Mouse (Mus musculus): ENCODE data around the gene Myo16. TPM values are rescaled to one million over a fixed set of nuclear protein-coding genes. Genes with fewer than 3 reads are reported as not detected.

Myo16 gene
- total RNA-seq, 2 experiments from 2014 or later: 31.3 to 39.1 TPM

DNA sequence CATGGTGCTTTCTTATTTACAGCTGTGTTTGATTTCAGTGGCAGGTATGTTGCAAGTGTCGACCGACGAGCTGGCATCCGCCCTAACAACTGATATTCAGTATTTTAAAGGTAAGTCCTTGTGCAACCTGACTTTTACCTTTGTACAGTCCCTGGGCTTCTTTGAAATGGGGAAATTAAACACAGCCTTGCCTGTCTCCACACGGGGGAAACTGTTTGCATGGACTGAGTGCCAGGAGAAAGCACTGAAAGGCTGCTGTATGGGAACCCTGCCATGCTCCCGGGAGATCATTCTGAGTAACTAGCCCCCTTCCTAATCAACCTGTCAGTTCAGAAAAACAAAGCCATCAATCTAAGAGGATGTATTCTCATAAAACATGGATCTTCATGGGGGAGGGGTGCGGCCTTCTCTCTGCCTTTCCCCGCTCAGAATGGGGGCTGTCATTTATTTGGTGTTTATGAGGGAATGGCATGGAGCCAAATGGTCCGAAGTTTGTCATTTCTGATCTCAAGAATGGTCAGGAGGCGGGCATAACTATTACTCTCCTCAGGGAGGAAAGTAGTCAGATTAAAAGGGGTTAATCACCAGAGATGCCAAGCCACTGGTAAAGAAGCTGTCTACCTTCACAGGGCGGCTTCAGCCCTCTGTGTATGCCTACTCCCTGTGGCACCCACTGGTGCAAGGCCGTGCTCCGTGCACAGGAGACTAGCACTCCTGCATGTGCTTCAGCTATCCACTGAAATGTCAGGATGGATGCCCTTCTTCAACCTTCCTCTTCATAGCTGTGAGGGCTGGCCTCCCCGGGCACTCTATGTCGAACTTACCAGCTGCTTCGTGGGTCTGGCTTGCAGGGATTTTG, 286.1 kb downstream of the Myo16 start:
- no peak for DNase-seq (ENCODE audit: low spot score in 2 of 2)

DNA sequence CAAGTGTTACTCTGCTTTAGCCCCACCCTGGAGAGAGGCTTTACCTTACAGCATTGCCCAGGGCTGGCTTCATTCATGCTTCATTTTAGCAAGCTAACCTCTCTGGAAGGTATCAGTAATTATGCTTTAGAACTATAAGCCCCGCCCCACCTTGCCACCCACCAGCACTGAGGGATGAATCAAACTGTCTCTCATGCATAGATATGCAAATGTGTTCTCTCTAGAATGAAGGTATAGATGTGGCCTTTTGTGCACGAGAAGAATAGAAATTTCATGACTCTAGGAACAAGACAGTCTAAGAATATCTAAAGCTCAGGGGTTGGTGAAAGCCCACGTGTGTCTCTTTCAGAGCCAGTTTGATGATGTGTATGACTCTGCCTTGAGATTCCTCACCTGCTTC, 288.9 kb downstream of the Myo16 start:
- intact Hi-C loops (cut with DNase I): loop anchor here (5.0 kb wide), 1 partner anchor 745 kb away; no protein-coding TSS in a partner anchor
- no peak for DNase-seq (ENCODE audit: low spot score in 2 of 2)

More for the DNA sequence above, 286.1 kb downstream of the Myo16 start:
- intact Hi-C loops (cut with DNase I): loop anchor here (2.0 to 5.0 kb wide), 2 partner anchors 735 to 747 kb away; no protein-coding TSS in a partner anchor

DNA sequence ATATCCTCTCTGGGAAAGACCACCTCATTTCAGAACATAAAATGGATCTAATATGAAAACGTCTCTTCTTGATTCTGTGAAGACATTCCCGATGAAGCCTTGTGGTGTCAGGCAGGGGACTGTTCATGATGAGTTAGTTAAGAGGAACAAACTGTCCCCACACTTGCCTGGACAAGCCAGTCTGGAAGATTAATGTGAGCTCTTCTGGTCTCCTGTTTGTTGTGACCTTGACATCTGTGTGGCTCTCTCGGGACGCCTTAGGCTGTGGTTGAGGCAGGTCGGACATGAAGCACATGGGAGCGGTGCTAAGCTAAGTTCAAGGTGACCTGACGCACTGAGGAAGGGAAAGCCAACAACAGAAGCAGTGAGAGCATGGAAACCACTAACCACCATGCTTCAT, 291.3 kb downstream of the Myo16 start:
- intact Hi-C loops (cut with DNase I): no loop called here

DNA sequence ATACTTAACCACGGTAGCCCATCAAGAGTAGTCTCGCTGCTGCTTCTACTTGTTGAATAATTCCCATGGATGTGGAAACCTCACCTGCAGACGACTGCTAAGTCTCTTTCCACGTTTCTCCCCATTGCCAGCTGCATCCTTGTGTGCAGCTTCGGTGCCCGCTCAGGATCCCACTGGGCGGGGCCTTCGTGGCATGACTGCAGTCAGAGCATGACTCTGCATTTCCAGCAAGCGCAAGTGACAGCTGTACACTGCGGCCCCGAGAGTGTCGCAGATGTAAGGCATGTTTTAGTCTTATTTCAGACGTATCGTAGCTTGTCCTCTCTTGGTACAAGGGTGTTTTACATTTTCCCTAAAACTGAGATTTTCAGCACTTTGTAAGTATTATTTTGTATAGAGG, 294.8 kb downstream of the Myo16 start:
- peak in 1 of 2 experiments; percentile 36 for DNase-seq (ENCODE audit: low spot score in 2 of 2)
- intact Hi-C loops (cut with DNase I): no loop called here

More for the DNA sequence above, 291.3 kb downstream of the Myo16 start:
- no peak for DNase-seq (ENCODE audit: low spot score in 2 of 2)

DNA sequence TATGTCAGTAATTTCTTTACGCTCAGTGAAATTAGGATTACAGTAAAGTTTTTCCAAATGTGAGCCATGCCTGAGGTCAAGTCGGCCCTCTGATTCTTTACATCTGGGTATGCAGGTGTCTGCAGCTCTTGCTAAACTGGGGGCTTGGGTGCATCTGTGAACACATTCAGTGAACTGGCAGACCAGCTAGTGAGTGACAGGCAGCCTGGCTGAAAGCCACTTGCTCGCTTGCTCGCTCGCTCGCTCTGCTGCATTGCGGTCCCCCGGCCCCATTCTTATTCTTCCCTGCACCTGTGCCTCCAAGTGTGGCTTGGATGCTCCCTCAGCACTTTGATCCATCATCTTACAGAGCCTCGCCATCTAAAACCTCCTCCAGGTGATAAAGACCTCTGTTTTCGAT, 299.3 kb downstream of the Myo16 start:
- intact Hi-C loops (cut with DNase I): no loop called here
- DNase-seq (ENCODE audit: low spot score in 2 of 2): no peak

DNA sequence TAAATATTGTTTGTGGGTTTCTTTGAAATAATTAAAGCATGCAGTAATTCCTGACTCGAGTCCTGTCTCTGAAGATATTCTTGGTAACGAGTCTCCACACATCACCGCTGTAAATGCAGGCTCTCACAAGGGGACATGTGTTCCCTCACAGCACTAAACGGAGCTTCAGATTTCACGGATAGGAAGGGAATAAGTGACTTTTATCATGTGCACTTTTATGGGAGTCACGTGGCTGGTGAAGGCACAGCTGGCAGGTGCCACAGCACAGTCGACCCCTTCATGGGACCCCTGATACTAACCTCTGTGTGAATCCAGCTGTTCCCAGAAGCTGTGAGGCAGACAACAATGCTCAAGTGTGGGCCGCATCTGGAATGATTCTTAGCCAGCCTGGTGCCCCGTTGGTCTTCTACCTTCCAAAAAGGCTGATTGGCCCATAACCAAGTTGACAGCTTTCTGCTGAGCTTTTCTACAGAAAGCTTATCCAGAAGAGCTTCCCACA, 304.5 kb downstream of the Myo16 start:
- intact Hi-C loops (cut with DNase I): no loop called here
- no peak for DNase-seq (ENCODE audit: low spot score in 2 of 2)

DNA sequence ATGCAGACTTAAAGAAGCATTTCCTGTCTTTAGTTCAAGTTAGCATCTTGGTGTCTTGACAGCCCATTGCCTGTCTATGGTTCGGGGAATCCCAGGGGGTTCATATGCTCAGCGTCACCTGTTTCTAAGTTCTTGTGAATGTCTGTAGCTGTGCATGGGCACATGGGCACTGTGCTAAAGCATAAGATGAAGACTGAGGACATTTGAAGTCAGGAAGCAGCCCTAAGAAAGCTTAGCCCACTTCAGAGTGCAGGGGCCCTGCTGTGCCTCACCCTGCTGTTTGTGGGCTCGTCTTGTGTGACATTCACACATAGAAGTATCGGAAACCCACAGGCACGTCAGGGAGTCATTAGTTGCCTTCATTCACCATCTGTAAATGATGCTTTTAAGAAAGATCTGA, 308.6 kb downstream of the Myo16 start:
- DNase-seq (ENCODE audit: low spot score in 2 of 2): no peak
- intact Hi-C loops (cut with DNase I): no loop called here

DNA sequence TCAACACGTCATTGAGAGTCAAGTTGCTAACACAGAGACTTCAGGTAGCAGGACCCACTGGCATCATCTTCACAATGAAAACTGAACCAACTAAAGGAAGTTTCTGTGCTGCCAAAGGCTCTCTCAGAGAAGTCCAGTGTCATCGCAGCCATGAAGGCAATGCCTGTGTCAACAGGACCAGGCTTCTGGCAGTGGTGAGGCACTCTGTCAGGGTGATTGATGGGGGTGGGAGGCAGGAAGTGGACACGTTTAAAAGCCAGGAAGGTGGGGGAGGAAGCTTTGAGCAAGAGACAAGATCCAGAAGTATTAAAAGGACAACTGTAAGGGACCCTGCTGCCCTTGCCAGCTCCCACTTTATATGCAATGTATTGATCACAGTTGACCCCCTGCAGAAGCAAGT, 314.8 kb downstream of the Myo16 start:
- intact Hi-C loops (cut with DNase I): loop anchor here (5.0 kb wide), 1 partner anchor 99 kb away; no protein-coding TSS in a partner anchor
- no peak for DNase-seq (ENCODE audit: low spot score in 2 of 2)

DNA sequence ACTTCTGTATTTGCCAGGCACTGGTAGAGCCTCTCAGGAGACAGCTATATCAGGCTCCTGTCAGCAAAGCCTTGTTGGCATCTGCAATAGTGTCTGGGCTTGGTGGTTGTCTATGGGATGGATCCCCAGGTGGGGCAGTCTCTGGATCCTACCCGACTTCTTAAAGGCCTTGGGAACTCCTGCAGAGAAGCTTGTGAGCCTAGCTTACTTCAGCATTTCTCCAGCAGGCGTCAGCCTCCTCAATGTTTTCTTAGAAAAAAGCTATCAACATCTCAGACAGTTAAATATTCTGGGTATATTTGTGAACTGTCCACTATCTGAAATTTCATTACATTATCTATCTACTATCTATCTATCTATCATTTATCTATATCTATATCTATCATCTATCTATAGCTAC, 315.9 kb downstream of the Myo16 start:
- intact Hi-C loops (cut with DNase I): loop anchor here (5.0 kb wide), 2 partner anchors 78 to 98 kb away; no protein-coding TSS in a partner anchor
- DNase-seq (ENCODE audit: low spot score in 2 of 2): no peak

DNA sequence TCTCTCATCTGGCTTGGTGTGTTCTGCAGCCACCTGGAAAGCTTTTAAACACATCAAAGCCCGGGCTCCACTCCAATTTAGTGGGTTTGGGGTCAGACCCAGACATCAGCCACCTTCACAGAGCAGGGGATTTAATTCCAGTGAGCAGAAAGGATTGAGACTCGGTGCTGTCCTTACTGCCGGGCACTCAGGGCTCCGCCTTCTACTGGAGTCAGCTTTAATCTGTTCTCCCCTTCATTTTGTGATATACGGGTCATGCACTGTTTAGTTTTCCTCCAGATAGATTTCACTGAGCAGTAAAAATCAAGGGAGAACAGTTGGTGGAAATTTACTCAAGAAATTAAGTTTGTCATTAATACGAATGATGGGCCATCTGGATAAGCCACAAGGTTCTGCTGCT, 316.6 kb downstream of the Myo16 start:
- DNase-seq (ENCODE audit: low spot score in 2 of 2): no peak
- intact Hi-C loops (cut with DNase I): loop anchor here (5.0 kb wide), 1 partner anchor 77 kb away; no protein-coding TSS in a partner anchor

DNA sequence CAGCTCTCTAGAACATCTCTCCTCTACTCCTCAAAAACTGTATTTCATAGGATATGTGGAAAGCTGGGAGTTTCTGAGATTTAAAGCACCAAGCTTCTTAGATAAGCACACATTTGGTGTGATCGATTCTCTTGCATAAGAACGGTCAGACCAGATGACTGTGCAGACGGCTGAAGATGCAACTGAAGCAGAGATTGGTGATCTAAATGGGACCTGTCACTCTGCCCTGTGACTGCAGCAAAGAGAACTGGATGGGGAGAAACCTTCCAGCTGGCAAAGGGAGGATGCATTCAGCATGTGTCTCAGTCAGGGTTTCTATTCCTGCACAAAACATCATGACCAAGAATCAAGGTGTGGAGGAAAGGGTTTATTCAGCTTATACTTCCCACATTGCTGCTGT, 318.7 kb downstream of the Myo16 start:
- no peak for DNase-seq (ENCODE audit: low spot score in 2 of 2)
- intact Hi-C loops (cut with DNase I): loop anchor here (5.0 kb wide), 1 partner anchor 75 kb away; no protein-coding TSS in a partner anchor

DNA sequence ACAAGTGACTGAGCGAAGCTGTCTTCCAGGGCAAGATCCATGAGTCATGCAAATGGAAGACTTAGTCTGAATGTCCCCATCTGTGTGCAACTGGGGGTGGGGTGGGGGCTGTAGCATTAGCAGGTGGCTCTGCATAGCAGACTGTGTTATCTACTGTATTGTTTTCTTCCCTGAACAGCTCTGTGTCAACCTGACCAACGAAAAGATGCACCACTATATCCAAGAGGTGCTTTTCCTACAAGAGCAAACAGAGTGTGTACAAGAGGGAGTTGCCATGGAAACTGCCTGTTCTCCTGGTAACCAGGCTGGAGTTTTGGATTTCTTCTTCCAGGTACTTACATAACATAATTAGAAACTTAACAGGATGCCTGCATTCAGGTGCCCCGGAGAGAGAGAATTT, 320.7 kb downstream of the Myo16 start:
- intact Hi-C loops (cut with DNase I): loop anchor here (5.0 kb wide), 1 partner anchor 73 kb away; no protein-coding TSS in a partner anchor
- DNase-seq (ENCODE audit: low spot score in 2 of 2): peak; percentile 39 to 49

DNA sequence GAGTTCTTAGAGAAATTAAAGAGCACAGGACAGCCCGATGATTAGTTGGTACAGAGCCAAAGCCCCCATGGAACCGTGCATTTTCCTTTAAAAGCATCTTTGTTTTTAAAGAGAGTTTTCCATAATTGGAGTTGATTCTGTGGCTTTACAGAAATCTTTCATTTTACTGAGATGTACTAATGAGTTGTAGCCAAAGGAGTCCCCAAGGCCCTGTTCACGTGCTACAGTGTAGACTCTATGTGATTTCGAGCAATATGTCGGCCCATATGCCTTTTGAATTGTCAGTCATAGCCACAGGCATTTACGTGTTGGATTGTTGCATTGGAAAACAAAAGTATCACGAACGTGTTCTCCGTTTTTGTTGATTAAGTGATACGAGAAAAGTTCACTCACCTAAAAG, 325.3 kb downstream of the Myo16 start:
- intact Hi-C loops (cut with DNase I): no loop called here

DNA sequence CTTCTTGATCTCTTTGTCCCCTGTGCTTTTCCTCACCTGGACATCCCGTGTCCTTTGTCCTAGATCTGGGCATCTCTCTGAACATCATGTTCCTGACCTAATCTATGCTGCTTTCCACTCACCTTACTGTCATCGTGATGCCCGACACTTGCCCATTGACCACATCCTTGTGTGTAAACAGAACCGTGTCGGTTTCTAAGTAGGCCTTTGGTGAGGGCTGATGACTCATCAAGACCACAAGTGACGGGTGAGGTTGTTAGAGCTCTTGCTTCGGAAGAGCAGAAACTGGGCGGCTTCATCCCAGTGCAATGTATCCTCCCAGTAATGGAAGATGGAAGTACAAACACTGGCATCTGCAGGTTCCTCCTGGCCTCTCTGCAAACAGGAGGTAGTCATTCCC, 327.1 kb downstream of the Myo16 start:
- intact Hi-C loops (cut with DNase I): no loop called here
- DNase-seq (ENCODE audit: low spot score in 2 of 2): no peak

More for the DNA sequence above, 325.3 kb downstream of the Myo16 start:
- DNase-seq (ENCODE audit: low spot score in 2 of 2): no peak

DNA sequence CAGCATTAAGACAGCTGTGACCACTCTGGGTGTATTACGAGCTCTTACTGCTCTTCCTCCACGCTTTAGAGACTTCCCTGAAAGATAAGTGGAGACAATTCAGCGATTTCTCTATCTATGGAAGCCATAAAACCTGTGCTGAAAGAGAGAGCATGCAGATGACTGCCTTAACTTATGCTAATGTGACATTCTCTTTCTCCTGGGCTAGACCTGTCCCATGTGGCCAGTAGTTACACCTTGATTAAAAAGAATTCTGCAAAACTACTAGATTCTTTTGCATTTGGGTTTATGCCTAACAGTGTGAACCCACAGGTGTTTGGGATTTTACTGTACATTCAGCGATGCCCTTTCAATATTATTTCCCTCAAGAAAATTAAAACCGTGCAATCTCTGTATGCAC, 328.4 kb downstream of the Myo16 start:
- DNase-seq (ENCODE audit: low spot score in 2 of 2): no peak
- intact Hi-C loops (cut with DNase I): no loop called here

DNA sequence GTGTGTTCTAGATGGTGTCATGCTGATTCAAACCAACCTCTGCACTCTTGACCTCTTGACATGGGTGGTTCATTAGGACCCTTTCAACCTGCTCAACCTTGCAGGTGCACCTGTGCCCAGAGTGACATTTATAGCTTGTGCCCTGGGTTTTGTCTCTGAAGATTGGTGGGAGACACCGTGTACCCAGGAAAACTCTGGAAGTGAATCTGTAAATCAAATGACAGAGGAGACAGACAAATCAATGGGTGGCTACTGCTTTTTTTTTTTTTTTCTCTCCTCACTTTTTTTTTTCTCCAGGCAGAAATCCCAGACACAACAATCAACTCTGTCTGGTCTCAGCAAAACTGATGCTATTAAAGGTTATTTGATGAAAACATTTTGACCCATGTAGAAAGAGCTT, 329.2 kb downstream of the Myo16 start:
- DNase-seq (ENCODE audit: low spot score in 2 of 2): no peak
- intact Hi-C loops (cut with DNase I): no loop called here

DNA sequence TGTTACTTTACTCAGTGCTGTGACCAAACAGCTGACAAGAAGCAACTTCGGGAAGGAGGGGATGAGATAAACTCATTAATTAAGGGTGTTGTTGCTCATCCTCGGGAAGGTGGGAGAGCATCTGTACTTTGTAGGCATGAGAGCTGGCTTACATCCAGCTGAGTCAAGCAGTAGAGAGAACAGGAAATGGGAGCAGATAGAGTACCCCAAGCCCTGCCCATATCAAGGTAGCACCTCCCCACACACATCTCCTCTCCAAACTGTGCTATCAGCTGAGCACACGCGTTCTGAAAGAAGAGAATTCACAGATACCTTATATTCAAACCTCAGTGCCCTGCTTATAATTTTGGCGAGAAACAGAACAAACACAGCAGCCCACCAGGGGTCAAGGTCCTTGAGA, 330.1 kb downstream of the Myo16 start:
- intact Hi-C loops (cut with DNase I): no loop called here
- DNase-seq (ENCODE audit: low spot score in 2 of 2): no peak

DNA sequence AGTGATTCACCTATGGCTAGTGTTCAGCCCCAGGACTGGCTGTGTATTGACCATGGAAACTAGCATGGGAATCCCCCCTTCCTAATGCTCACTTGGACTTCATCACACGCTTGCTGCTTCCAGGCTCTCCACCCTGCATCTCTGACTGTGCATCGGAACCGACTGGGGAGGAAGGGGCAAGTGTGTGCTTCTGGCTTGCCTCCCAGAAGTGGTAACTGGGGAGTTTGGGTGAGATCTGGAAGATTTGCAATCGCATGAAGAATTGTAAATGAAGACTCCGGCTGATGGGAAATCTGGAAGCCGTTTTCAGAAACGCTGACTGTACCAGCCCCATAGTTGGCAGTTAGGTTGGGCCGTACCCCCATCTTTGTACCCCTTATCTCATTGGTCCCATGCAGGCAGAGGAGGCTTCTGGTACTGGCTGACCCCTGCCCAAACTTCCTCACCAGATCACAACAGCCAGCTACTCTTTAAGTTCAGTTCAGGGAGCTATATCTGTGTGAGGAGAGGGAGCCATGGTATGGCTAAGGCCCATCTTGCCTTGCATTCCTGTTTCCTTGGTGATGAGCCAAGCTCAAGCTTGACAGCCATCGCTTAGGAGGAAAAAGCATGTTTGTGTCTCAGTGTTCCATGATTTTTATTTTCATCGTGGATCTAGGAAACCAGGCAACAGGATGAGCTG, 336.2 kb downstream of the Myo16 start:
- intact Hi-C loops (cut with DNase I): no loop called here
- no peak for DNase-seq (ENCODE audit: low spot score in 2 of 2)

DNA sequence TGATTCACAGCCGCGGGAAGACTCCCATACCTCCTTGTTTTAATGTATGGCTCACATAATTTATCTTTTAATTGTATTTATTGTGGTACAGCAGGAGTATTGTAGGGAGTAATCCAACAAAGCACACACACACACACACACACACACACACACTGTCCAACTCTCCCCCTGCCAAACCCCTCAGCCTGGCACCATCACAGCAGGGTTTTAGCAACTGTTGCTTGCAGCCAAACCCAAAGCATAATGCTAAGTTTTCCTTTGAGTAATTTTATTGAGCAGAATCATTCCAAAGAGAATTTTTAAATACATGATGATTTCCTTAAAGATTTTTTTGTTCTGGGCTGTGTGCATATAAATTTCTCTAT, 336.7 kb downstream of the Myo16 start:
- no peak for DNase-seq (ENCODE audit: low spot score in 2 of 2)

DNA sequence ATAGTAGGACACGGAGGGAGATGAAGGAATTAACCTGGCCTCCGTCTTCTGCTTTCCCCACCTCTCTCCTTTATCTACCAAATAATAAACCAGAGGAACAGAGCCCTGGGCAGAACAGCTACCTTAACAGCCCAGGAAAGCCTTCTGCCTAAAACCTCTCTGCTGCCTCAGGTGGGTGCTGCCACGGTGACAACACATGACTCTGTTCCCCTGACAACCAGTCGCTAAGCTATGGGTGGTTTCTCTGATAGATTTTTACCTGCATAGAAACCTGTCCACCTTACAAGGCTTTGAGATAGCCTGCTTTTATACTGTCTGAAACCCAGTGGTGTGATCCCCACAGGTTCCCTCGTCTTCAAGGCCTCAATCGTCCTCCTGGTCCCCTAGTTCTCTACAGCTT, 337.2 kb downstream of the Myo16 start:
- DNase-seq (ENCODE audit: low spot score in 2 of 2): no peak

More for the DNA sequence above, 336.7 kb downstream of the Myo16 start:
- intact Hi-C loops (cut with DNase I): no loop called here

More for the DNA sequence above, 337.2 kb downstream of the Myo16 start:
- intact Hi-C loops (cut with DNase I): no loop called here
